In the genomic region with DNA sequence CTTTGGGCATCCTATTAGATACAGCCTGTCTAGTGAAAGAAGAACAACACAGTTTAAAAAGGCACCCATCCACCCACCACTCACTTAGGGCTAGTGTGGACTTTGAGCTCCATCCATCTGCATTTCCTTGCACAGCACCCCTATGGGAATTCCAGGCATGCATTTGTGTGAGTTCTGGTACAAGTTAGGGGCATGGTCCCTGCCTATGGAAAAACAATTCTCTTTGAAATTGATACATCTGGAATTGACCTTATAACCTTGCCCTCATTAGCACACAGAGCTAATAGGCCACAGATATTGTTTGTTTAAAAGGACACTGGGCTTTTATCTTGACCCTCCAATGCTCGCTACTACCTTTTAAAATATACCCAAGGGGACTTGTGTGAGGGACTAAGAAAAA, we compare ENCODE assay signal across 19 mouse cellular contexts. TPM values are rescaled to one million over a fixed set of nuclear protein-coding genes. Genes with fewer than 3 reads are reported as not detected.
DNase-seq lines count a peak whose midpoint lies in the region; ATAC-seq lines count a peak whose summit lies in the region.
"Had no signal": no experiment of that assay in that cellular context is flagged by ENCODE, and none has a peak within 500 bp of the region (broad histone marks: within the 10 kb centered on the region; RNA-seq: fewer than 3 reads in every experiment).

No protein-coding gene starts in this region.

- H3K9ac ChIP-seq in limb, embryonic 13.5 days, result no peak overlapping the region
- H3K9ac ChIP-seq: forebrain, embryonic 15.5 days; heart, embryonic 15.5 days; hindbrain, embryonic 13.5 days had no signal

- DNase-seq in embryo, embryonic 9.5 days (ENCODE audit: extremely low spot score), result peak; percentile 24
- peak; percentile 71 for DNase-seq in forelimb bud, embryonic 11.5 days (ENCODE audit: low read depth, low spot score)
- DNase-seq in cerebellum, adult 18-20 months, result no peak
- DNase-seq in kidney, postnatal 14 days, result no peak
- DNase-seq: adrenal gland, postnatal 14 days; cerebellum, adult 11-12 months; cerebellum, adult 9-11 months; cerebellum, postnatal 36 days; gastrocnemius, postnatal 14 days; heart, adult 2 months; heart, postnatal 14 days had no signal

- ATAC-seq in limb, embryonic 13.5 days (ENCODE audit: low FRiP score, low read depth), result peak; percentile 14; the same call in 1 of the 2 replicates
- no peak for ATAC-seq in CD4-positive, CD25-positive, alpha-beta regulatory T cell, adult 4 months
- ATAC-seq: forebrain, embryonic 15.5 days; hindbrain, postnatal 0 days had no signal

- WGBS in limb, embryonic 13.5 days, result 41% methylated on average over 1 of the region's 1 CpGs

- peaks cover 65% of the 10 kb centered on the region for H3K27me3 ChIP-seq in limb, embryonic 13.5 days
- H3K27me3 ChIP-seq: forebrain, embryonic 15.5 days; heart, embryonic 15.5 days; hindbrain, embryonic 13.5 days had no signal

- no peak overlapping the region for H3K4me3 ChIP-seq in limb, embryonic 13.5 days
- H3K4me3 ChIP-seq: forebrain, embryonic 15.5 days; heart, adult 2 months; heart, embryonic 15.5 days; hindbrain, embryonic 13.5 days had no signal

- no peaks in the 10 kb centered on the region for H3K36me3 ChIP-seq in limb, embryonic 13.5 days
- H3K36me3 ChIP-seq: forebrain, embryonic 15.5 days; G1E; hindbrain, embryonic 13.5 days had no signal

- H3K9me3 ChIP-seq in limb, embryonic 13.5 days, result no peaks in the 10 kb centered on the region
- H3K9me3 ChIP-seq: forebrain, embryonic 15.5 days; G1E; heart, embryonic 15.5 days; hindbrain, embryonic 13.5 days had no signal

- no peak overlapping the region for H3K27ac ChIP-seq in limb, embryonic 13.5 days
- H3K27ac ChIP-seq: forebrain, embryonic 15.5 days; heart, adult 2 months; heart, embryonic 15.5 days; hindbrain, embryonic 13.5 days; hindbrain, postnatal 0 days had no signal

- H3K4me2 ChIP-seq in limb, embryonic 13.5 days (replicated peaks), result peak overlapping the region; percentile 36; the same call in 1 of the 2 replicates
- H3K4me2 ChIP-seq: forebrain, embryonic 15.5 days; heart, embryonic 11.5 days; heart, embryonic 15.5 days; hindbrain, embryonic 13.5 days had no signal

- peaks cover 66% of the 10 kb centered on the region for H3K4me1 ChIP-seq in limb, embryonic 13.5 days

RNA-seq across cellular contexts. Expression of a gene that starts 11.6 kb away (rescaled TPM):
- polyA plus RNA-seq in limb, embryonic 13.5 days (2015; fragmentation: Nextera tagmentation; extraction: Ambion mirVana), result 54.7 and 58.5 TPM in 2 replicates
- polyA plus RNA-seq in CD4-positive, CD25-positive, alpha-beta regulatory T cell, adult 4 months (2017; shearing (Covaris generic)), result under 1 TPM; 0.43 to 0.58 TPM

Comparison
In these comparisons a context has a peak if more than half of its experiments do, and no peak if none do; other contexts are left out.
1. DNase-seq: peak in embryo, embryonic 9.5 days (single experiment) and forelimb bud, embryonic 11.5 days (single experiment); none in cerebellum, adult 18-20 months (0 of 2) and kidney, postnatal 14 days (single experiment).
2. RNA of a gene that starts 11.6 kb away (polyA plus RNA-seq): 54.7 to 58.5 TPM in limb, embryonic 13.5 days; 0.43 to 0.58 TPM in CD4-positive, CD25-positive, alpha-beta regulatory T cell, adult 4 months; every median in the first group is over 10 times any median in the second.